Mouse (Mus musculus) heart, postnatal 0 days (tissue): ENCODE data around the gene Irak4.

Experiments used
- CTCF ChIP-seq: IDR thresholded peaks from 2 replicates; pipeline ENCODE4 v1.5.1; 2016; ENCODE audit warnings: antibody characterized with exemption, control low read depth, low read depth
- EP300 ChIP-seq: IDR thresholded peaks from 2 replicates; pipeline ENCODE4 v1.6.1; 2016; ENCODE audit warnings: antibody characterized with exemption, low read depth

GRCm38 (mm10) chr15:94542567-94543408 lies 655 bp upstream of the Irak4 start:
- TF ChIP-seq EP300 (no peak), CTCF (no peak)
